11 mouse cellular contexts compared by ENCODE assay signal in the genomic region with DNA sequence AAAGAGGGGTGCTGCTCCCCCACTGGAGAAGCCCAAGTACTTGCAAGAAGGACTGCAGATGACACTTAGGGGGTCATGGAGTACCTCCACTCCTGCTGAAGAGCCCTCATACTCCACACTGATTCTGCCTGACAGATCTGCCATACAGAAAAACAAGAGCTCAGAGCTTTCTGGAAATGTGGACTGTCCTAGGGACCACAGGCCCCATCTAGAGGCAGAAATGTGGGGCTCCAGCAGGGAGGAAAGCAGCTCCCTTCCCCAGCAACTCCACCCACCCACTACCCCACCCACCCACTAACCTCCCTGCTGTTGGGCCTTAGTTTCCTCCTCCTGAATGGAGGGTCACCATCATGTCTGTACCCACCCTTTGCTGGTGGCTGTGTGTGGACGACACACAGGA. TPM values are rescaled to one million over a fixed set of nuclear protein-coding genes. Genes with fewer than 3 reads are reported as not detected.
DNase-seq lines count a peak whose midpoint lies in the region; ATAC-seq and TF ChIP-seq lines count a peak whose summit lies in the region.
"Had no signal": no experiment of that assay in that cellular context is flagged by ENCODE, and none has a peak within 500 bp of the region (broad histone marks: within the 10 kb centered on the region; RNA-seq: fewer than 3 reads in every experiment).

No protein-coding gene starts in this region.

- TF ChIP-seq POLR2A in heart, adult 2 months (IDR thresholded peaks at IDR 0.05; ENCODE audit: insufficient read depth, low read depth, low read length), result no peak

- H3K4me2 ChIP-seq in midbrain, embryonic 16.5 days (ENCODE audit: low read length), result no peak overlapping the region
- no peak overlapping the region for H3K4me2 ChIP-seq in intestine, embryonic 15.5 days (replicated peaks)
- H3K4me2 ChIP-seq in stomach, embryonic 14.5 days (replicated peaks; ENCODE audit: low read depth, low read length), result no peak overlapping the region
- H3K4me2 ChIP-seq: hindbrain, embryonic 15.5 days; liver, embryonic 13.5 days had no signal

- no peak for ATAC-seq in midbrain, embryonic 16.5 days
- peak; percentile 57 for ATAC-seq in intestine, embryonic 15.5 days
- 0 out of 2 replicates have a peak, but pooled peaks have one; percentile 15 for ATAC-seq in stomach, embryonic 14.5 days (ENCODE audit: insufficient number of reproducible peaks, insufficient read depth, low FRiP score, low read depth)

- H3K36me3 ChIP-seq in heart, adult 2 months (ENCODE audit: control insufficient read depth, insufficient read depth, low read length), result no peaks in the 10 kb centered on the region
- H3K36me3 ChIP-seq in midbrain, embryonic 10.5 days, result no peaks in the 10 kb centered on the region
- H3K36me3 ChIP-seq in midbrain, embryonic 16.5 days (ENCODE audit: control insufficient read depth, insufficient read depth, low read length), result no peaks in the 10 kb centered on the region
- H3K36me3 ChIP-seq in intestine, embryonic 15.5 days, result no peaks in the 10 kb centered on the region
- no peaks in the 10 kb centered on the region for H3K36me3 ChIP-seq in stomach, embryonic 14.5 days (ENCODE audit: control insufficient read depth, insufficient read depth, low read length)
- H3K36me3 ChIP-seq: hindbrain, embryonic 15.5 days; liver, embryonic 13.5 days had no signal

- peaks cover 2% of the 10 kb centered on the region for H3K4me1 ChIP-seq in heart, adult 2 months (ENCODE audit: control insufficient read depth, insufficient read depth, low read length)
- peaks cover 39% of the 10 kb centered on the region for H3K4me1 ChIP-seq in midbrain, embryonic 10.5 days
- H3K4me1 ChIP-seq in midbrain, embryonic 16.5 days (ENCODE audit: control insufficient read depth, insufficient read depth, low read length), result peaks cover under 1% of the 10 kb centered on the region; the same call in 1 of the 2 replicates
- peaks cover 15% of the 10 kb centered on the region for H3K4me1 ChIP-seq in intestine, embryonic 15.5 days (replicated peaks)
- H3K4me1 ChIP-seq in stomach, embryonic 14.5 days (ENCODE audit: control insufficient read depth, insufficient read depth, low read length), result peaks cover 9% of the 10 kb centered on the region
- H3K4me1 ChIP-seq: liver, embryonic 13.5 days had no signal

- 48% methylated on average over 1 of the region's 1 CpGs for WGBS in heart, adult 2 months
- 63% methylated on average over 1 of the region's 1 CpGs for WGBS in midbrain, embryonic 10.5 days
- 69% methylated on average over 1 of the region's 1 CpGs for WGBS in midbrain, embryonic 16.5 days
- WGBS in intestine, embryonic 15.5 days, result 29% methylated on average over 1 of the region's 1 CpGs
- 33% methylated on average over 1 of the region's 1 CpGs for WGBS in stomach, embryonic 14.5 days

- intact Hi-C loops in heart, adult 2 months (cut with DNase I), result no loop called here

- DNase-seq in heart, adult 2 months, result no peak
- DNase-seq in heart, adult 18-20 months, result no peak
- no peak for DNase-seq in midbrain, embryonic 10.5 days (ENCODE audit: low spot score)
- DNase-seq in B cell, adult 2 months, result no peak
- DNase-seq in right cerebral cortex, postnatal 4 days, result no peak
- DNase-seq: liver, embryonic 13.5 days had no signal

- H3K9ac ChIP-seq in heart, adult 2 months (ENCODE audit: low read depth, low read length), result no peak overlapping the region
- H3K9ac ChIP-seq in midbrain, embryonic 16.5 days (ENCODE audit: low read depth, low read length), result no peak overlapping the region
- H3K9ac ChIP-seq in intestine, embryonic 15.5 days, result no peak overlapping the region
- no peak overlapping the region for H3K9ac ChIP-seq in stomach, embryonic 14.5 days (replicated peaks; ENCODE audit: low read depth, low read length)
- H3K9ac ChIP-seq: hindbrain, embryonic 15.5 days; liver, embryonic 13.5 days had no signal

- H3K79me2 ChIP-seq in heart, adult 2 months (replicated peaks; ENCODE audit: control insufficient read depth, insufficient read depth, low read length), result no peaks in the 10 kb centered on the region

- no peak for TF ChIP-seq EP300 in heart, adult 2 months (IDR thresholded peaks at IDR 0.05; ENCODE audit: insufficient read depth, low read depth, low read length)

- peak; percentile 64 for TF ChIP-seq CTCF in heart, adult 2 months (IDR thresholded peaks at IDR 0.05)

- no peak overlapping the region for H3K27ac ChIP-seq in heart, adult 2 months
- H3K27ac ChIP-seq in midbrain, embryonic 10.5 days (replicated peaks), result peak overlapping the region; percentile 76
- no peak overlapping the region for H3K27ac ChIP-seq in midbrain, embryonic 16.5 days (ENCODE audit: low read length)
- no peak overlapping the region for H3K27ac ChIP-seq in intestine, embryonic 15.5 days
- no peak overlapping the region for H3K27ac ChIP-seq in stomach, embryonic 14.5 days (ENCODE audit: low read length)
- H3K27ac ChIP-seq: hindbrain, embryonic 15.5 days; liver, embryonic 13.5 days had no signal

- no peaks in the 10 kb centered on the region for H3K27me3 ChIP-seq in heart, adult 2 months (ENCODE audit: control insufficient read depth, insufficient read depth, low read length)
- H3K27me3 ChIP-seq in midbrain, embryonic 10.5 days (ENCODE audit: low read depth, poor library complexity, severe bottlenecking), result no peaks in the 10 kb centered on the region
- no peaks in the 10 kb centered on the region for H3K27me3 ChIP-seq in midbrain, embryonic 16.5 days (ENCODE audit: control insufficient read depth, insufficient read depth, low read depth, low read length)
- H3K27me3 ChIP-seq in intestine, embryonic 15.5 days (replicated peaks), result no peaks in the 10 kb centered on the region
- H3K27me3 ChIP-seq in stomach, embryonic 14.5 days (ENCODE audit: control insufficient read depth, insufficient read depth, low read length), result no peaks in the 10 kb centered on the region
- H3K27me3 ChIP-seq: hindbrain, embryonic 15.5 days; liver, embryonic 13.5 days had no signal

- no peak overlapping the region for H3K4me3 ChIP-seq in heart, adult 2 months
- no peak overlapping the region for H3K4me3 ChIP-seq in midbrain, embryonic 10.5 days
- no peak overlapping the region for H3K4me3 ChIP-seq in midbrain, embryonic 16.5 days (ENCODE audit: low read depth, low read length)
- no peak overlapping the region for H3K4me3 ChIP-seq in intestine, embryonic 15.5 days (replicated peaks)
- no peak overlapping the region for H3K4me3 ChIP-seq in stomach, embryonic 14.5 days (ENCODE audit: low read depth, low read length)
- H3K4me3 ChIP-seq: erythroblast, embryonic 14.5 days; hindbrain, embryonic 15.5 days; liver, embryonic 13.5 days had no signal

- no peaks in the 10 kb centered on the region; the same call in 1 of the 2 replicates for H3K9me3 ChIP-seq in midbrain, embryonic 10.5 days (replicated peaks)
- H3K9me3 ChIP-seq in midbrain, embryonic 16.5 days (replicated peaks; ENCODE audit: control insufficient read depth, low read length, poor library complexity, severe bottlenecking), result no peaks in the 10 kb centered on the region
- no peaks in the 10 kb centered on the region for H3K9me3 ChIP-seq in intestine, embryonic 15.5 days
- 0 out of 2 replicates have a peak, but pooled peaks cover 3% of the 10 kb centered on the region for H3K9me3 ChIP-seq in stomach, embryonic 14.5 days (ENCODE audit: control insufficient read depth, low read depth, low read length)
- H3K9me3 ChIP-seq: hindbrain, embryonic 15.5 days; liver, embryonic 13.5 days had no signal

RNA-seq across cellular contexts. Expression of a gene that starts 8.7 kb away (rescaled TPM):
- total RNA-seq in heart, adult 2 months (2021), result not detected
- 0.37 TPM in 1 of 2 replicates, not detected in the other for polyA plus RNA-seq in heart, adult 2 months (2012; rRNA removed)
- total RNA-seq in heart, adult 18-20 months (2021), result under 1 TPM in 1 of 2 experiments, not detected in 1; 0.57 TPM
- 0.57 TPM in 1 of 2 replicates, not detected in the other for polyA plus RNA-seq in midbrain, embryonic 10.5 days (2016; fragmentation: Nextera tagmentation; extraction: Ambion mirVana)
- 0.36 TPM in 1 of 2 replicates, not detected in the other for polyA plus RNA-seq in midbrain, embryonic 16.5 days (2015; fragmentation: Nextera tagmentation; extraction: Ambion mirVana)
- 0.59 and 1.2 TPM in 2 replicates for polyA plus RNA-seq in intestine, embryonic 15.5 days (2015; fragmentation: Nextera tagmentation; extraction: Ambion mirVana)
- 0.71 and 0.88 TPM in 2 replicates for polyA plus RNA-seq in stomach, embryonic 14.5 days (2014; fragmentation: Nextera tagmentation; extraction: Ambion mirVana)
- polyA plus RNA-seq: erythroblast, embryonic 14.5 days; hindbrain, embryonic 15.5 days had no signal
